Mouse (Mus musculus) neural tube, embryonic 12.5 days (tissue): ENCODE data around the gene Wnt5b. TPM values are rescaled to one million over a fixed set of nuclear protein-coding genes. Genes with fewer than 3 reads are reported as not detected.

Source experiments
- ATAC-seq: fragments of 200-750 bp; cut with Nextera tagmentation; 2 replicates; pipeline ENCODE4 v1.8.0; 2017; ENCODE audit warnings: low read depth, mild to moderate bottlenecking, moderate TSS enrichment, moderate library complexity; ENCODE audit not compliant: low FRiP score
- H3K27ac ChIP-seq: fragments of 300-500 bp; sonication (generic); 2 replicates; pipeline ENCODE4 v1.5.1; 2016
- H3K27me3 ChIP-seq: fragments of 300-500 bp; sonication (generic); replicated peaks from 2 replicates; pipeline ENCODE4 v1.6.1; 2016; ENCODE audit warnings: mild to moderate bottlenecking
- H3K36me3 ChIP-seq: fragments of 300-500 bp; sonication (generic); 2 replicates; pipeline ENCODE4 v1.6.1; 2016; ENCODE audit warnings: mild to moderate bottlenecking
- H3K4me1 ChIP-seq: fragments of 300-500 bp; sonication (generic); 2 replicates; pipeline ENCODE4 v1.6.1; 2016
- H3K4me2 ChIP-seq: fragments of 300-500 bp; sonication (generic); replicated peaks from 2 replicates; pipeline ENCODE4 v1.6.1; 2016; ENCODE audit warnings: mild to moderate bottlenecking
- H3K4me3 ChIP-seq: fragments of 300-500 bp; sonication (generic); 2 replicates; pipeline ENCODE4 v1.5.1; 2016
- H3K9ac ChIP-seq: fragments of 300-500 bp; sonication (generic); 2 replicates; pipeline ENCODE4 v1.6.1; 2016; ENCODE audit warnings: mild to moderate bottlenecking
- H3K9me3 ChIP-seq: fragments of 300-500 bp; sonication (generic); 2 replicates; pipeline ENCODE4 v1.6.1; 2016; ENCODE audit warnings: mild to moderate bottlenecking
- WGBS: fragments of 180-500 bp; shearing (Covaris S2); methylation state at CpG from one replicate; pipeline ENCODE4 v1.1.7; 2016; 5-methylcytosine and 5-hydroxymethylcytosine counted together
- polyA plus RNA-seq: library from polyadenylated mRNA; unstranded; fragments of >200 nt; fragmentation: Nextera tagmentation; extraction: Ambion mirVana; gene quantifications from 2 replicates; pipeline ENCODE4 v1.2.1, GENCODE M21; 2016

Gene Wnt5b
- polyA plus RNA-seq, 1 experiment from 2014 or later = 6.2 TPM

DNA sequence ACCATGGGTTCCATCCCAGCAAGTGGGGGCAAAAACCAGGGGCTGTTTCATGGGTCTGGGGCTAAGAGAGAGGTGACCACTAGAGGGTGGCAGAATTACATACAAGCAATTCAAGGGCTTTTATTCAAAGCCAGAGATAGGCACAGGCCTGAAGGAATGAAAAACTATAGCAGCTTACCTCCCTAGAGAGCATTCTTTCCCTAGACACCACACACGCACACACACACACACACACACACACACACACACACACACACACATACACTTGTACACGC is 76.4 kb downstream of the Wnt5b start:
- Histone ChIP-seq H3K9me3 (no peaks in the 10 kb centered on the region), H3K36me3 (no peaks in the 10 kb centered on the region), H3K27ac (no peak overlapping the region), H3K27me3 (no peaks in the 10 kb centered on the region), H3K9ac (no peak overlapping the region), H3K4me2 (no peak overlapping the region), H3K4me1 (0 out of 2 replicates have a peak, but pooled peaks cover 6% of the 10 kb centered on the region), H3K4me3 (no peak overlapping the region)
- 84% methylated on average over 2 of the region's 2 CpGs for WGBS
- ATAC-seq = no peak

DNA sequence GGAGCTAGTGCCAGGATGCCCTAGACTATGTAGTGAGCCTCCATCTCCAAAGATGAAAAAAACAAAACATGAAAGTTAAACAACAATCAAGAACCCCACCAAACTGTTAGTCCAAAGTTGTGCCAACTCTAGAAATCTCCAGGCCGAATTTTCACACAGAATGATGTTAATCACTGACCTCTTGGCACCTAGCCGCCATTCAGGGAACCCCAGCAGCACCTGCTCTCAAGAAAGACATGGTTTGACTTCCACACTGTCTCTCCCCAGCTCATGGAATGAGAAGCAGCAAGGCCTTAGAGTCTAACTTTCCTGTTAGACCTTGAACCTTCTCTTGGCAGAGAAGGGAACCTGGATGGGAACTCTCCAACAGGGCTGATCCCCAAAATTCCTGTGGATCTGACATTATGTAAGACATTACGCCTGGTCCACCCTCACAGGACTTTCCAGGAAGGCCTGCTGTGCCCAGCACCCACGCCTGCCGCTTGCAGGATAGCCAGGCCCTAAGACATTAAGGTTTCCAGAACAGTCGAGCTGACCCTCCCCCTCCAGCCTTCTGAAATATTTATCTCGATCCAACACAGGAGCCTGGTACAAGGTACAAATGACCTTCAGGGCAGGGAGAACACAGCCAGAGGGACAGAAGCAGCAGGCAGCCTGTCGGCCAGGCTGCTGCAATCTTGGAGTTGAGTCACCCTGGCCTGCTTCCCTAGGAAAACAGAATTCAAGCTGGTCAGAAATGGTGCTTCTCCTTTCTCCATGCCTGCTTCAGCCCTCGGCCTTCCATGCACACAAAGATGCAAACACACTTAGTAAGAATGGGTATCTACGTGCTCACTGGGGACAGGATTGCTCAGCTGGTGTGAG is 77.0 kb downstream of the Wnt5b start:
- H3K4me2 ChIP-seq = no peak overlapping the region
- no peaks in the 10 kb centered on the region for H3K36me3 ChIP-seq
- 72% methylated on average over 10 of the region's 10 CpGs for WGBS
- H3K4me1 ChIP-seq = 0 out of 2 replicates have a peak, but pooled peaks cover 6% of the 10 kb centered on the region
- H3K27me3 ChIP-seq = no peaks in the 10 kb centered on the region
- H3K9me3 ChIP-seq = no peaks in the 10 kb centered on the region
- H3K4me3 ChIP-seq = no peak overlapping the region
- H3K27ac ChIP-seq = no peak overlapping the region
- ATAC-seq = no peak
- no peak overlapping the region for H3K9ac ChIP-seq

DNA sequence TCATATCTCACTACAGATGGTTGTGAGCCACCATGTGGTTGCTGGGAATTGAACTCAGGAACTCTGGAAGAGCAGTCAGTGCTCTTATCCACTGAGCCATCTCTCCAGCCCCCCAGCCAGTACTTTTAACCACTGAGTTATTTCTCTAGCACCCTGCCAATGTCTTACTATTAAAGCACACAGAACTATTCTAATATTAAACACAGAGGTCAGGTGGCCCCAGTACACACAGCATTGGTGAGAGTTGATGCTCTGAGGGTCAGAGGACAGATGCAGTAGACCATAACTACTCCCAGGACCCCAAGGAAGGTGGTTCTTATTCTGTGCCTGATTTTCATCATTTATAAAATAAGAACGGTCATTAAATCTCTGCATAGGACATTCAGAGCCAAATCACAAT is 78.0 kb downstream of the Wnt5b start:
- Histone ChIP-seq H3K27ac (no peak overlapping the region), H3K36me3 (no peaks in the 10 kb centered on the region), H3K4me1 (0 out of 2 replicates have a peak, but pooled peaks cover 6% of the 10 kb centered on the region), H3K27me3 (no peaks in the 10 kb centered on the region), H3K4me3 (no peak overlapping the region), H3K9ac (no peak overlapping the region), H3K4me2 (no peak overlapping the region), H3K9me3 (no peaks in the 10 kb centered on the region)
- 91% methylated on average over 1 of the region's 1 CpGs for WGBS
- no peak for ATAC-seq

DNA sequence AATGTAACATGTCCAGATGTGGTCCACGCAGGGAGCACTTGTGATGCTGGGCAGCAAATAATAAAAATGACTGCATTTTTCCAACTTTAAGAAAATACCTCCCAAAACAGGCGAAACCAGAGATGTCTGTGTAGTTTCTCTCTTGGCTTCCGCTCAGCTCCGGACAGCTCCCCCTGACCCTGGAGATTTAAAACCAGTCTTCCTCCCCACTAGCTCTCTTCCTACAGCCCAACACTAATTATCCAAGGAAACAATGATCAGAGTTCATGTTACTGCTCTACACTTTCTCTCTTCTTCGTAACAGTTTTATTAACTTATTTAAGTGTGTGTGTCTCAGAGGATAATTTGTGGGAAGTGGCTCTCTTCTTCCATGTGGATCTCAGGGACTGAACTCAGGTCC is 83.8 kb downstream of the Wnt5b start:
- no peak overlapping the region for H3K4me3 ChIP-seq
- no peak overlapping the region for H3K27ac ChIP-seq
- no peak overlapping the region for H3K9ac ChIP-seq
- H3K9me3 ChIP-seq = no peaks in the 10 kb centered on the region
- no peaks in the 10 kb centered on the region for H3K27me3 ChIP-seq
- no peaks in the 10 kb centered on the region for H3K36me3 ChIP-seq
- WGBS = 84% methylated on average over 5 of the region's 5 CpGs
- H3K4me2 ChIP-seq = no peak overlapping the region
- no peak for ATAC-seq
- H3K4me1 ChIP-seq = no peaks in the 10 kb centered on the region

DNA sequence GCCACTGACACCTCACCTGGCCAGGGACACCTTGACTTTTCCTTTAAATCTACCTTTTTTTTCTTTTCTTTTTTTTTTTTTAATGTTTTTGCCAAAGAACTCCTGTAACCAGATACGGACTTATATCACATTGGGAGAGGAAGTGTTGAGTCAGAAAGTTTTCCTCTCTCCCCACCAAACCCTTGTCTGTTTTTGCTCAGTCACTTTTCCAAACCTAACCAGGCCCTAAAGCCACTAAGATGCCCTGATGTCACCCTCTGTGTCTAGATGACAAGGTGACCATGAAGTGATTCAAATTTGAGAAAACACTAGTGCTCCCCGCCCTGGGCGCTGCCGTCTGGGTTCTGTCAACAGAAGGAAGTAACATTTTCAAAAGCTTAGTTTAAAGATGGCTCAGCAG is 85.1 kb downstream of the Wnt5b start:
- H3K36me3 ChIP-seq = no peaks in the 10 kb centered on the region
- ATAC-seq = no peak
- H3K27ac ChIP-seq = no peak overlapping the region
- H3K4me2 ChIP-seq = no peak overlapping the region
- no peak overlapping the region for H3K4me3 ChIP-seq
- H3K27me3 ChIP-seq = no peaks in the 10 kb centered on the region
- no peak overlapping the region for H3K9ac ChIP-seq
- no peaks in the 10 kb centered on the region for H3K4me1 ChIP-seq
- WGBS = 85% methylated on average over 4 of the region's 4 CpGs
- no peaks in the 10 kb centered on the region for H3K9me3 ChIP-seq

DNA sequence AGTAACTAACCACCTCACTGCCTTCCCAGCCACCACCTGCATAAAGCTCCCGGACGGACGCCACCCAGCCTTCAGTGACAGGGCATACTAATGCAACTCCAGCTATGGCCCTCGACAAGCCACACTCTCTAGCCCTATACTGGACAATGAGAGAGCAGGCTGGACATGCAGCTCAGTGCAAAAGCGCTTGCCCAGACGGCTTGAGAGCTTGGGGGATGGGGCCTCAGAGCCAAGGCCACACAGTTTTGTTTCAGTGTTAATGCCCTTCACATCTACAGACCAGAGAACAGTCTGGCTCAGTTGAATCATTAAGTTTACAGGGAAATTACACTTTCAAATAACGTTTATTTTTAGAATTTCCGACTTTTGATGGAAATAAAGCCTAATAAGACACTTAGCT is 86.0 kb downstream of the Wnt5b start:
- WGBS = 59% methylated on average over 8 of the region's 8 CpGs
- no peak overlapping the region for H3K9ac ChIP-seq
- no peaks in the 10 kb centered on the region for H3K36me3 ChIP-seq
- H3K27ac ChIP-seq = no peak overlapping the region
- no peak overlapping the region for H3K4me3 ChIP-seq
- no peak for ATAC-seq
- H3K27me3 ChIP-seq = no peaks in the 10 kb centered on the region
- no peak overlapping the region for H3K4me2 ChIP-seq
- no peaks in the 10 kb centered on the region; the same call in 1 of the 2 replicates for H3K4me1 ChIP-seq
- no peaks in the 10 kb centered on the region for H3K9me3 ChIP-seq

DNA sequence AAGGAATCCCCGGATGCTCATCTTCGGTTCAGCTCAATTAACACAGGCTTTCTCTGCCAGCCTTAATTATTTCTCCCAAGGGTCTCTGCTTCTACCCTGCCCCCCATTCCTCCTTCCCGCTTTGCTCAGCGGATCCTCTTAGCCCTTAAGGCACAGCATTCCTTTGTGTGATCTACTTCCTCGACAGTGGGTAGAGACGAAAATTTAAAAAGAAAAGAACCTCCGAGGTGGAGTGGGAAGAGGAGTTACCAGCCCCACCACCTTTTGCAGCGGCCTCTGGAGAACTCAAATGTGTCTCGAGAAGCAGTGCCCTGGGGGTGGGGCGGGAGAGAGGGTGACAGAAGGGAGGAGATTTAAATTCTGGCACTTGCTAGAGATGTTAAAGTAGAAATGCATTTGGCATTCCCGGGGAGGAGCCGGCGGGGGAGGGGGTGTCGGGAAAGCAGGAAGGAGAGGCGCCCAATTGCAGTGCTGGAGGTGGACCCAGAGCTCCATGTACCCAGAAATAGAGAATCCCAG is 92.1 kb downstream of the Wnt5b start:
- no peaks in the 10 kb centered on the region for H3K36me3 ChIP-seq
- H3K9ac ChIP-seq = peak overlapping the region; percentile 54
- H3K27ac ChIP-seq = peak overlapping the region; percentile 85
- peak; percentile 61 for ATAC-seq
- peaks cover 33% of the 10 kb centered on the region for H3K4me1 ChIP-seq
- 1% methylated on average over 15 of the region's 15 CpGs for WGBS
- no peaks in the 10 kb centered on the region; the same call in 1 of the 2 replicates for H3K27me3 ChIP-seq
- no peaks in the 10 kb centered on the region for H3K9me3 ChIP-seq
- H3K4me3 ChIP-seq = peak overlapping the region; percentile 28
- peak overlapping the region; percentile 63 for H3K4me2 ChIP-seq

DNA sequence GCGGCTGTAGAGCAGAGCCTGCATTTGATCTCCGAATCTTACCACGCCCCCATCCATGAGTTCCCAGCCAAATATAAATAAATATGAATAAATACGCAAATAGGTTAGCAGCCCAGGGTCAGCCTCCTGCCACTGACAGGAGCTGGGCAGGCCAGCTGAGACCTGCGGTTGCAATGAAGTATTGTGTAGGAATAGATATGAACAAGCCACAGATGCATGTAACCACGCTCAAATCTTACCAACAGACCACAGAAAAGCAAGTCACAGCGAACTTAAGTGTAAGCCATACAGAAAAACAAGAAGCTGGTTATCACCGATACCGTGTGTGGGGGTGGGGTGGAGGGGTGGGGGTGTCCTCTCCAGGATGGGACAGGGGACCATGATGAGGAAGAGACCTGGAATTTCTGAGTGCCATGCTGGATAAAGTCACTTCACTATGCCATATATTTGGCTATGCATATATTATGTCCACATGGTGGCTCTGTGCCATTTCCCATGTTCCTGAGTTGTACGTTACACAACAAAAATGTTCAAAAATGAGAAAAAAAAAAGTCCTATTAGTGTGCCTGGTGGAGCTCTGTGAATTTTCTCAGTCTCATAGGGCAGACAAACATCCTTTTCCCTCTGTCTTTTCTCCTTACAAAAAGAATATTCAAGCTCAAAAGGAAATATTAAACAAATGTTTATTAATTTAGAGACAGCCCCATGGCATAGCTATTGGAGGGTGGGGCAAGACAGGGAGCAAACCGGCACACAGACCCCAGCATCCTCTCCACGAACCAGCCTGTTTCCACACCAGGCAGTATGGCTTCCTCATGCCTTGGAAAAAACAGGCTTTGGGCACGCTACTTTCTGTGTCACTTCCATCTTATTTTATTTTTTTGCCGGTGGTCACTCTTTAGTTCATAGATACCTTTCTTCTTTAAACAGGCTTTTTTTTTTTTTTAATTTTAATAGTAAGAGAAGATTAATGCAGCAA is 92.9 kb downstream of the Wnt5b start:
- Histone ChIP-seq H3K9me3 (no peaks in the 10 kb centered on the region), H3K27me3 (no peaks in the 10 kb centered on the region; the same call in 1 of the 2 replicates), H3K36me3 (no peaks in the 10 kb centered on the region), H3K4me3 (no peak overlapping the region), H3K4me2 (peak overlapping the region; percentile 63), H3K4me1 (peaks cover 33% of the 10 kb centered on the region), H3K9ac (no peak overlapping the region), H3K27ac (no peak overlapping the region; the same call in 1 of the 2 replicates)
- no peak for ATAC-seq
- 35% methylated on average over 14 of the region's 14 CpGs for WGBS

DNA sequence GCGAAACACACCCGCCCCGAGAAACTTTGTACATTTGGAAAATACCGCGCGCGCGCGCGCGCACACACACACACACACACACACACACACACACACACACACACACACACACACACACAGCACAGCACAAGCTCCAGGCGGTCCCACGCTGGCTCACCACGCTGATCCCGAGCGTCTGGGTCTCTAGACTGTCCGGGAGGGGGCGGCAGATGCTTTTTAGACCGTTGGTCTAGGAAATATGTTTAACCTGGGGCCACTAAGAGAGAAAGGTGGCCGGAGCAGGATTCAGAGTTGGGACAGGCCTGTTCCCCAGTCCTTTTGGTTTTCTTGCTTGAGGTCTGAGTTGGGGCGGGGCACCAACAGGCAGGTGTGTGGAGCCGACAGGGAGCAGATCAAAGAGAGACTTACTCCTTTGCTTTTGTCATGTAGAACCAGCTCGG is 95.1 kb downstream of the Wnt5b start:
- ATAC-seq = no peak
- no peaks in the 10 kb centered on the region for H3K9me3 ChIP-seq
- peaks cover 33% of the 10 kb centered on the region for H3K4me1 ChIP-seq
- 1% methylated on average over 23 of the region's 23 CpGs for WGBS
- no peak overlapping the region for H3K27ac ChIP-seq
- no peaks in the 10 kb centered on the region for H3K36me3 ChIP-seq
- no peaks in the 10 kb centered on the region; the same call in 1 of the 2 replicates for H3K27me3 ChIP-seq
- H3K4me2 ChIP-seq = peak overlapping the region; percentile 64
- peak overlapping the region; percentile 17; the same call in 1 of the 2 replicates for H3K9ac ChIP-seq
- H3K4me3 ChIP-seq = peak overlapping the region; percentile 28

DNA sequence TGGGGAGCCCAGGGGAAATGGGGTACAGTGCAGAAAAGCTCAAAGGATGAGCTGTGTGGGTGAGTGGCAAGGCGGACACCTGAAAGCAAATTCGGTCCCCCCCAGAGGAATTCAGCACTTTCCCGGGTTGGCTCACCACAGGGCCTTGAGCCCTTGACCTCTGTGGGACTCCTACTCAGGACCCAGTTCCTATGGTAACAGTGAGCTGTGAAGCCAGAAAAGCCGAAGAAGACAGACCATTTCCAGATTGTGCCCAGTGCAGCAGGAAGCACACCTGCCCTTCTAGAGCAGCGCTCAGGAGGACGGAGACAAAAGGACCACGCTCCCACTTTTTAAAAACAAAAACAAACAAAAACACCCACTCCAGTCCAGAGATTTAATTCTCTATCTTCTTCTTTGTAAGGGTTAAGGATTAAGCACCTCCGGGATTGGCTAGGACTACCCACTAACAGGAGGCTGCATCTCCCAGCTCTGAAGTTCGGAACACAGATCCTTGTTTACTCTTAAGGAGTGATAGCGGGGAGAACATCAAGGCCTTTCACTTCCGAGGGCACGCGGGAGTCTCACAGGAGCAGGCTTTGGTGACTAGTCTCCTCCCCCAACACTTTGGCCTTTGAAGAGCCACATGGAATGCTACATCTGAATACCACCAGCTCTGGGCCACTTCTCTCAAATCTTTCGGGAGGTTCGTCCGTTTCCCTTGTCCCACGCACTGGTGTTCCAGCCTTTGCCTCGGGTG is 95.7 kb downstream of the Wnt5b start:
- no peak overlapping the region for H3K27ac ChIP-seq
- H3K4me2 ChIP-seq = peak overlapping the region; percentile 64
- H3K36me3 ChIP-seq = no peaks in the 10 kb centered on the region
- H3K4me1 ChIP-seq = peaks cover 37% of the 10 kb centered on the region
- H3K4me3 ChIP-seq = peak overlapping the region; percentile 28
- no peaks in the 10 kb centered on the region for H3K9me3 ChIP-seq
- WGBS = 5% methylated on average over 18 of the region's 18 CpGs
- no peaks in the 10 kb centered on the region; the same call in 1 of the 2 replicates for H3K27me3 ChIP-seq
- H3K9ac ChIP-seq = peak overlapping the region; percentile 17; the same call in 1 of the 2 replicates
- ATAC-seq = no peak

DNA sequence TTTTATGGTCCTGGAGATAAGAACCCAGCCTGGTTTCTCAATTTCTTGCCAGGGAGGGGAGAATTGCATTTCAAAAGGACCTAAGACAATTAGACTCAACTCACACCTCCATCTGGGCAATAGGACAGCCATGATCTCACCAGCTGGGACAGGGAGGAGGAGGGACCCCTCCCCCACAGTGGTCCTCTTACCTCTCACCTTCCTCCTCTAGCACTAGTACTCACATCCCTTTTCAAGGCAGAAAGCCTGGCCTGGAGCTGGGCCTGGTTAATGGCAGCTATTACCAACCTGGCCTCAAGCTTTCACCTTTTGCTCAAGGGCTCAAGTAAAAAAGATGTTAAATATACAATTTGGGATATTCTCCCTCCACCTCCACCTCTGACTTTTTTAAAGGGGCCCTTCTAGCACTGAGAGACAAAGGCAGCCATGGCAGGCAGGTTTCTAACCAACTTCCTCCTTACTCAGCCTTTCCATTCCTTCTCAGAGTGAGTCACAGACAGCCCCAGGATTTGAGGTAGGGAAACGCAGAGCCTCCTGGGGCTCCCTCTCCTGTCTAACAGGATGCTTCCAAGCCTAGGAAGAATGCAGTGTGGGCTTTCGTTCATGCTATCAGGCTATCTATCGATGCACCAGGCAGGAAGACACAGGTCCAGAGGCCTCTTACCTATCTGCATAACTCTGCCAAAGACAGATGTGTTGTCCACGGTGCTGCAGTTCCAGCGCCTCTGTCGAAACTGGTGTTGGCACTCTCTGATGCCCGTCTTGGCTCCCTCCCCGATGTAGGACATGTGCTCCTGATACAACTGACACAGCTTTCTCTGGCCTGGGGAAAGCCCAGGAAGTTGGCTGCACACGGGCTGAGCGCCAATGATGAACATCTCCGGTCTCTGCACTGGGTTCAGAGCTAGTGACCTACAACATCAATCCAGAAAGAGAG is 98.2 kb downstream of the Wnt5b start:
- WGBS = 69% methylated on average over 11 of the region's 11 CpGs
- H3K9ac ChIP-seq = no peak overlapping the region
- H3K36me3 ChIP-seq = no peaks in the 10 kb centered on the region
- ATAC-seq = no peak
- no peaks in the 10 kb centered on the region; the same call in 1 of the 2 replicates for H3K27me3 ChIP-seq
- H3K27ac ChIP-seq = no peak overlapping the region
- no peak overlapping the region for H3K4me3 ChIP-seq
- peaks cover 23% of the 10 kb centered on the region for H3K4me1 ChIP-seq
- no peak overlapping the region for H3K4me2 ChIP-seq
- H3K9me3 ChIP-seq = no peaks in the 10 kb centered on the region
